Mouse (Mus musculus): ENCODE data around the gene Actrt3. TPM values are rescaled to one million over a fixed set of nuclear protein-coding genes. Genes with fewer than 3 reads are reported as not detected.

The Actrt3 gene
- polyA plus RNA-seq (2016; fragmentation: Nextera tagmentation; extraction: Ambion mirVana), result 0.14 TPM in 1 of 2 replicates, not detected in the other

- Histone ChIP-seq H3K27ac (peak within 1 kb of the TSS; percentile 69), H3K9me3 (no peaks in the 10 kb centered on the region), H3K36me3 (peaks cover 9% of the 10 kb centered on the region), H3K27me3 (ENCODE audit: insufficient read depth, poor library complexity, severe bottlenecking) (peaks cover 37% of the 10 kb centered on the region), H3K4me1 (replicated peaks) (peaks cover 25% of the 10 kb centered on the region), H3K4me3 (peak within 1 kb of the TSS; percentile 69)
- peak; percentile 57 for DNase-seq (ENCODE audit: low spot score)
- 1% methylated on average over 32 of the region's 32 CpGs for WGBS
Measured at GRCm38 (mm10) chr3:30599711-30600545, at the start of gene Actrt3. Actrt3 (minus strand) TSS chr3:30599939.

GRCm38 (mm10) chr3:30648466-30648865 lies 48.7 kb upstream of the Actrt3 start:
- Histone ChIP-seq H3K27me3 (ENCODE audit: insufficient read depth, poor library complexity, severe bottlenecking) (peaks cover 42% of the 10 kb centered on the region), H3K4me1 (replicated peaks) (peaks cover 28% of the 10 kb centered on the region), H3K9me3 (no peaks in the 10 kb centered on the region), H3K4me3 (no peak overlapping the region), H3K36me3 (no peaks in the 10 kb centered on the region), H3K27ac (no peak overlapping the region)
- no peak for DNase-seq (ENCODE audit: low spot score)
- WGBS, result 93% methylated on average over 2 of the region's 2 CpGs

GRCm38 (mm10) chr3:30647440-30648090 lies 47.8 kb upstream of the Actrt3 start, which contains the start of gene Lrrc34:
Lrrc34 (minus strand) TSS chr3:30647869.
- DNase-seq (ENCODE audit: low spot score), result peak; percentile 83
- H3K27me3 ChIP-seq (ENCODE audit: insufficient read depth, poor library complexity, severe bottlenecking), result peaks cover 42% of the 10 kb centered on the region

GRCm38 (mm10) chr3:30646761-30647160 lies 47.0 kb upstream of the Actrt3 start:
- Histone ChIP-seq H3K27ac (no peak overlapping the region), H3K4me1 (replicated peaks) (peaks cover 28% of the 10 kb centered on the region), H3K27me3 (ENCODE audit: insufficient read depth, poor library complexity, severe bottlenecking) (peaks cover 40% of the 10 kb centered on the region), H3K4me3 (no peak overlapping the region), H3K36me3 (no peaks in the 10 kb centered on the region), H3K9me3 (no peaks in the 10 kb centered on the region)
- 46% methylated on average over 8 of the region's 8 CpGs for WGBS
- no peak for DNase-seq (ENCODE audit: low spot score)

More at GRCm38 (mm10) chr3:30647440-30648090, 47.8 kb upstream of the Actrt3 start, which contains the start of gene Lrrc34:
- WGBS, result 3% methylated on average over 25 of the region's 25 CpGs
- Histone ChIP-seq H3K27ac (peak within 1 kb of the TSS; percentile 72), H3K4me3 (peak within 1 kb of the TSS; percentile 55), H3K4me1 (replicated peaks) (peaks cover 28% of the 10 kb centered on the region), H3K36me3 (no peaks in the 10 kb centered on the region), H3K9me3 (no peaks in the 10 kb centered on the region)

GRCm38 (mm10) chr3:30644207-30644606 lies 44.5 kb upstream of the Actrt3 start, which contains the start of gene Lrriq4:
Lrriq4 (plus strand) TSS chr3:30644507.
- Histone ChIP-seq H3K4me3 (no peak within 1 kb of the TSS), H3K36me3 (no peaks in the 10 kb centered on the region), H3K27me3 (ENCODE audit: insufficient read depth, poor library complexity, severe bottlenecking) (peaks cover 14% of the 10 kb centered on the region), H3K27ac (no peak within 1 kb of the TSS), H3K9me3 (no peaks in the 10 kb centered on the region), H3K4me1 (replicated peaks) (peaks cover 16% of the 10 kb centered on the region)
- no peak for DNase-seq (ENCODE audit: low spot score)
- WGBS, result 81% methylated on average over 2 of the region's 2 CpGs

- no peaks in the 10 kb centered on the region for H3K27me3 ChIP-seq (ENCODE audit: insufficient read depth, poor library complexity, severe bottlenecking)
- 84% methylated on average over 4 of the region's 4 CpGs for WGBS
- no peak overlapping the region for H3K4me3 ChIP-seq
- H3K36me3 ChIP-seq, result no peaks in the 10 kb centered on the region
- no peak for DNase-seq (ENCODE audit: low spot score)
- no peaks in the 10 kb centered on the region for H3K9me3 ChIP-seq
- H3K27ac ChIP-seq, result no peak overlapping the region
- H3K4me1 ChIP-seq (replicated peaks), result no peaks in the 10 kb centered on the region
Measured at GRCm38 (mm10) chr3:30635629-30636028, 35.9 kb upstream of the Actrt3 start.

GRCm38 (mm10) chr3:30633681-30634080 lies 33.9 kb upstream of the Actrt3 start:
- Histone ChIP-seq H3K4me1 (replicated peaks) (no peaks in the 10 kb centered on the region), H3K9me3 (no peaks in the 10 kb centered on the region), H3K36me3 (no peaks in the 10 kb centered on the region), H3K4me3 (no peak overlapping the region), H3K27me3 (ENCODE audit: insufficient read depth, poor library complexity, severe bottlenecking) (no peaks in the 10 kb centered on the region), H3K27ac (no peak overlapping the region)
- DNase-seq (ENCODE audit: low spot score), result no peak
- 61% methylated on average over 3 of the region's 3 CpGs for WGBS

GRCm38 (mm10) chr3:30620132-30620531 lies 20.4 kb upstream of the Actrt3 start:
- Histone ChIP-seq H3K4me3 (no peak overlapping the region), H3K36me3 (peaks cover 55% of the 10 kb centered on the region), H3K4me1 (replicated peaks) (no peaks in the 10 kb centered on the region), H3K27ac (no peak overlapping the region), H3K27me3 (ENCODE audit: insufficient read depth, poor library complexity, severe bottlenecking) (no peaks in the 10 kb centered on the region), H3K9me3 (no peaks in the 10 kb centered on the region)
- 88% methylated on average over 8 of the region's 8 CpGs for WGBS
- DNase-seq (ENCODE audit: low spot score), result no peak

GRCm38 (mm10) chr3:30610930-30611329 lies 11.2 kb upstream of the Actrt3 start:
- Histone ChIP-seq H3K27me3 (ENCODE audit: insufficient read depth, poor library complexity, severe bottlenecking) (no peaks in the 10 kb centered on the region), H3K4me1 (replicated peaks) (no peaks in the 10 kb centered on the region), H3K36me3 (peaks cover 94% of the 10 kb centered on the region), H3K9me3 (no peaks in the 10 kb centered on the region), H3K4me3 (no peak overlapping the region), H3K27ac (no peak overlapping the region)
- 96% methylated on average over 4 of the region's 4 CpGs for WGBS
- no peak for DNase-seq (ENCODE audit: low spot score)

- peaks cover 94% of the 10 kb centered on the region for H3K36me3 ChIP-seq
- H3K9me3 ChIP-seq, result no peaks in the 10 kb centered on the region
- no peaks in the 10 kb centered on the region for H3K4me1 ChIP-seq (replicated peaks)
- no peaks in the 10 kb centered on the region for H3K27me3 ChIP-seq (ENCODE audit: insufficient read depth, poor library complexity, severe bottlenecking)
- WGBS, result 91% methylated on average over 3 of the region's 3 CpGs
- no peak overlapping the region for H3K27ac ChIP-seq
- H3K4me3 ChIP-seq, result no peak overlapping the region
- no peak for DNase-seq (ENCODE audit: low spot score)
Measured at GRCm38 (mm10) chr3:30608999-30609398, 9.3 kb upstream of the Actrt3 start.

GRCm38 (mm10) chr3:30603256-30603655 lies 3.5 kb upstream of the Actrt3 start:
- peaks cover 39% of the 10 kb centered on the region for H3K36me3 ChIP-seq
- peaks cover 14% of the 10 kb centered on the region for H3K27me3 ChIP-seq (ENCODE audit: insufficient read depth, poor library complexity, severe bottlenecking)
- peak overlapping the region; percentile 69 for H3K4me3 ChIP-seq
- peak overlapping the region; percentile 93 for H3K27ac ChIP-seq
- no peak for DNase-seq (ENCODE audit: low spot score)
- H3K4me1 ChIP-seq (replicated peaks), result peaks cover 20% of the 10 kb centered on the region
- H3K9me3 ChIP-seq, result no peaks in the 10 kb centered on the region
- 44% methylated on average over 10 of the region's 10 CpGs for WGBS

GRCm38 (mm10) chr3:30602740-30603098 lies 3.0 kb upstream of the Actrt3 start:
- no peaks in the 10 kb centered on the region for H3K9me3 ChIP-seq
- H3K27me3 ChIP-seq (ENCODE audit: insufficient read depth, poor library complexity, severe bottlenecking), result peaks cover 19% of the 10 kb centered on the region
- H3K4me1 ChIP-seq (replicated peaks), result peaks cover 20% of the 10 kb centered on the region
- H3K27ac ChIP-seq, result peak overlapping the region; percentile 93
- under 1% methylated on average over 27 of the region's 27 CpGs for WGBS
- H3K4me3 ChIP-seq, result peak overlapping the region; percentile 69
- H3K36me3 ChIP-seq, result peaks cover 34% of the 10 kb centered on the region
- DNase-seq (ENCODE audit: low spot score), result peak; percentile 82

Measured in hindbrain, embryonic 10.5 days (tissue).